Mouse (Mus musculus) spleen, embryonic (tissue): ENCODE measurements at regions not wholly inside any gene's neighbourhood (a gene's known extent, or its start where the extent isn't known, plus 50 kb on each side); places are given as distances from the start of the nearest gene placed in this dataset.

ENCODE experiments used
- CTCF ChIA-PET: fragments of 350-600 bp; sonication (Branson Sonifier 250); formaldehyde crosslinking; loops from one replicate; lab custom pipeline; 2022; lab: Charles Lee

DNA sequence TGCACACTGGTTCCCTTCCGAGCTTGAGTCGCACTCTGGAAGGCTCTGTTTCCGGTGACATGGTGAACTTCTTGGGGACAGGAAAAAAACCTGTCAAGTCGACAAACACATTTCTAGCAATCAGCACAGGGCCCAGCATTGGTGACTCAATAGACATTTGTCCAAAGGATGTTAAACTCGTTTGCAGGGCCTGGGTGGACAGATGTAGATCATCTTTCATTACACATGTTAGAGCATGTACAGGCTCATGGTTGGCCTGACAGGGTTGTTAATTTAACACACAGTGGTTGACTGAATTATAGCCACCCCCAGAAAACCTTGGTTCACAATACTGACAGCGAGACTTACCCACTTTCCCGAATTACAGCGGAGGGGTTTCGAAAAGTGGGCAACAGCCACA, 288.6 kb upstream of the Zfp64 start:
- CTCF ChIA-PET: no interaction called here

DNA sequence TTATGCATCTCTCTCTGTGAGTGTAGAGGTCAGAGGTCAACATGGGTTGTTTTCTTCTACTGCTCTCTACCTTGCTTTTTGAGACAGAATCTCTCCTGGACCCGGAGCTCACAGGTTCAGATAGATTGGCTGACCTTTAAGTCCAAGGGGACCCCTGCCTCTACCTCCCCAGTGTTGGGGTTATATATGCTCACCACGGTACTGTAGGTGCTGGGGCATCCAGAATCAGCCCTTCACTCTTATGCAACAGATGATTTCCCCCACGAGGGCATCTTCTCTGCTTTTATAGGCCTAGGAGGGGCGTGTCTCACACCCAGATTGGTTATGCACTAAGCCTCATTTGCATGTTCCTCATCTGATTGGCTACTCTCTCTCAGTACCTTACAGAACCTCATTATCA, 282.5 kb upstream of the Zfp64 start:
- CTCF ChIA-PET: no interaction called here

DNA sequence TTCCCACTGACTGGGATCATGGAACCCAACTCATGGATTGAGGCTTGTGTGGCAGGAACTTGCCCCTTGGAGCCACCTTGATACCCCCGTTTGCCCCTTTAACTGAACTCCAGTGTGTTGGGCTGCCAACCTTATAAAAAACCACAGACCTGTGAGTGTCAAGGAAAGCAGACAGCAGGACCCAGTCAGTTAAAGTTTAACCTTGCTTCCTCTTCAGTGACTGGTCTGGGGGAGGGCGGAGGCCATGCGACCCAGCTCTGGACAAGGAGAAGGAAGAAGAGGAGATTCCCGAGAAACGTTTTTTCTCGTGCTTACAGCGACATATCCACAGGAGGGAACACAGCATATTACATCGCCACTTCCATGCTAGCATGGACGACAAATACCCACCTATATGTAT, 281.9 kb upstream of the Zfp64 start:
- CTCF ChIA-PET: no interaction called here

DNA sequence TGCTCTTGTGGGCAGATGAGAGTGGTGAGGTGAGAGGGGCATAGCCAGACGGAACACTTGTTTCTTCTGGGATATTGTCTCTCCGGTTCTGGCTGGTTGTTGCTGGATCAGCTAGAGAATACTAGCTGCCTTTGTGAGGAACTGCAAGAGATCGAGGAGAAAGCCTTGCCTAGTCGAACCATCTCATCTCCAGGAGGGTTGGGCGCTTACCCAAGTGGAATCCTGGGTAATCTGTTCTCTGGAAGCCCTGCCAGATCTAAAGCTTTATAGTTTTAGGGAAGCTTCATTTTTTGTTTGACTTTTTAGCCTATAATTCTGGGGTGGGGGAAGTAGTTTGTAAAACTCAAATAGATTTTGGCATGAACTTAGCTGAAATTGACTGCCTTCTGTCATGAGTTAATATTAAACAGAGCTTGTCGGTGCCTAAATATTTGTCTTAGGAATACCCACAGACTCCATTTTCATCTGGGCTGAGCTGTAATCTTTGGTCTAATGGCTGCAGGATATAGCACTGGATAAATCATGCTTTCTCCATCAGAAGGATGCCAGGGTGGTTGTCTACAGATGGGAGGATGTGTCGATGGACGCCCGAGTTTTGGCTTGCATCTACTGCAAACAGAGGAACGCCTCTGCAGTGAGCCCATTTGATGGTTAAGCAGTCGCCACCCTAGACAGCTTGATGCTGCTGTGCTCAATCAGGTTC, 279.1 kb upstream of the Zfp64 start:
- CTCF ChIA-PET: no interaction called here

DNA sequence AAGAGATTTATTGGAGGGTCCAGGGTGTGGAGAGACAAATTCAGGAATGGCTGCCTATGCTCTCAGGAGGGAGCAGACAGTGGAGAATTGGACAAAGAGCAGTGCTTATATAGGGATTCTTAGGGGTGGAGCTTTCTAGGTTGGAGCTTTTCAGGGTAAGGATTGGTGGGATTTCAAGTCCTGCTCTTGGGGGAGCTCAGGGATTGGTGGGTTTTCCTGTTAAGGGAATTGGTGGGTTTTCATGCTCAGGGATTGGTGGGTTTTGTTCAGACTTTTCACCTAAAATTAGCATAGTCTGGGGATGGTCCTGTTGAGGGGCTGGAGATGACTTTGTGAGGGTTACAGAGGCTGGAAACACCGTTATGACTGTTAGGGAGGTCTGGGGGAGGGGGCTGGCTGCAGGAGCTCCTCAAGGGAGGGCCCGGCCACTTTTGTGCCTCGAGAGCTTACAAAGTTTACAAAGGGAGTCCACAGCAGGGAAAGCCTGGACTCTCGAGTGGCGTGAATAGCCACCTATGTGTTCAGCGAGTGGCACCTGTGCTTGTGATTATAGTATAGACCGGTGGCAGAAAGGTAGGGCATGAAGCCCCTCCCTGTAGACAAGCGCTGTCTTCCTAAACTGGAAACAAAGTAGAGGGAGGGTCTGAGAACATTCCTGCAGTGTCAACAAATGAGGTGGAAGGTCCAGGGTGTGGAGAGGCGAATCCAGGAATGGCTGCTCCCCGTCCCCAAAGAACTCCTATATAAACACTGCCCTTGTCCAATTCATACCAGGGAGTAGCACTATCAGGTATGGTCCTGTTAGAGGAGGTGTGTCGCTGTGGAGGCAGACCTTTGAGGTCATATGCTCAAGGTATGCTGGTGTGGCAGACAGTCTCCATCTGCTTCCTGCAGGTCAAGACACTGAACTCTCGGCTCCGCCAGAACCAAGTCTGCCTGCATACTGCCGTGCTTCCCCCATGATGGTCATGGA, 278.1 kb upstream of the Zfp64 start:
- CTCF ChIA-PET: no interaction called here

DNA sequence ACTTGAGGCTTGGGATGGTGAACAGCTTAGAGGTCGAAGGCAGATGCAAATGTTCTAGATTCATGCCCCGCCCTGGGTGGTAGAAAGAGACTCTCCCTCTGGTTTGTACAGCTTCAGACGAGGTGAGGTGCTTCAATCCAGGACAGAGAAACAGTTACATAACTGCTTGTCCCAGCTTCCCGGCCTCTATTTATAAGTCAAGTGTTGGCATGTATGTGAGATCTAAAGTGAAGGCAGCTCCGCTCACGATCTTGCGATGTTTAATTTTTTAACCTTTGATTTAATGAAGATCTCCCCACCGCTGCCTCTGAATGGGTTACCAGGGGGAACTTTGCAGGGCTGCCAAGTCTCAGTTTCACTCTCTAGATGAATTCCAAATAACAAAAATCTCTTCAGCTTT, 266.9 kb upstream of the Zfp64 start:
- CTCF ChIA-PET: no interaction called here

DNA sequence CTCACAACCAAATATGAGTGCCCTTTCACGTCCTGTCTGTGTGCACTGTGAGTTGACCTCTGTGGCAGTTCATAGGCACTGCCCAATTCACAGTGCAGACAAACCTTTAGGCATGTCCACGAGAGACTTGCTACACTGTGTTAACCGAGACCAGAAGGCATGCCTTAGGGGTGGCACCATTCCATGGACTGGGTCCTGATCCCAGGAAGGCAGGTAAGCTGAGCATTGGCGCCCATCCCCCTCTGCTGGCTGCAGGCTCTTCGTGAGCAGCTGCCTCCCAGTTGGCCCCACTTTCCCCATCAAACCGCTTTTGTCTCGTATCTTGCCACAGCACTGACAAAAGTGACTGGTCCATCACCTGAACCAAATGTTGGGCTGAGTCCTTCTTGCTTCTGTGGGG, 265.8 kb upstream of the Zfp64 start:
- CTCF ChIA-PET: no interaction called here

DNA sequence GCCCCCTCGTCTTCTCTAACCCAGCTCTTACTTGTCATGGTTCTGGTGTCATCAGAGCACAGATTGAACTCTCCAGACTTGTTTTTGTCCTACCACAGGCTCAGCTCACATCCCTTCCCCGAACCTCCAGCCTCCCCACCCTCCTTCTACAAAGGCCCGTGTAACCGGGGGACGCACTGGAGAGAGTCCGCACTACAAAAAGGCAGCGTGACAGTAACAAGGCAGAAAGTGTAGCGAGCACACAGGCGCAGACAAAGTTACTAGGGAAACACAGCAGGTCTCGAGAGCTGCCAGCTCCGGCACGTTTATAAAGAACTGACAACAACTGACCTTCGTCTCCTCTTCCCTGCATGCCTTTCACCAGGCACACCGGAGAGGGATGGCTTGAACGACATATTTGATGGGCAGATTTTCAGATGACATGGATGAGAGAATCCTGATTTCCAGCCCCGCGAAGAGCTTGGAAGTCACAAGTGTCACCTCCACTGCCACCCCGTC, 260.2 kb upstream of the Zfp64 start:
- CTCF ChIA-PET: no interaction called here

DNA sequence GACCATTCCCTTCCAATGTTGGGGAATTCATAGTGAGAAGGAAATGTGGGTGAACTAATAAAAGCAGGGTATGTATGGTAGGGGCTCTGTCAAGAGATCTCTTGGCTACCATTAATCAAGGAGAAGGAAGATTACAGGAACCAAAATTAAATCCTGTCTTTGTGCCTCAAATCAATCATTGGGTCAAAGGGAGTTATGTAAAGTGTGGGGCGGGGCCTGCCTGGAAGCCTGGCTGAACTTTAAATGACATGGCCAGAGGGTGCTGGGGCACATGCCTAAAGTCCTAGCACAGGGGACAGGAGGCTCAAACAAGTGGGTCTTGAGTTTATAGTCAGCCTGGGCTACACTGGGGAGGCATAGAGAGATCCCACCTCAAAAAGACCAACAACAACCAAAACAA, 259.0 kb upstream of the Zfp64 start:
- CTCF ChIA-PET: no interaction called here

DNA sequence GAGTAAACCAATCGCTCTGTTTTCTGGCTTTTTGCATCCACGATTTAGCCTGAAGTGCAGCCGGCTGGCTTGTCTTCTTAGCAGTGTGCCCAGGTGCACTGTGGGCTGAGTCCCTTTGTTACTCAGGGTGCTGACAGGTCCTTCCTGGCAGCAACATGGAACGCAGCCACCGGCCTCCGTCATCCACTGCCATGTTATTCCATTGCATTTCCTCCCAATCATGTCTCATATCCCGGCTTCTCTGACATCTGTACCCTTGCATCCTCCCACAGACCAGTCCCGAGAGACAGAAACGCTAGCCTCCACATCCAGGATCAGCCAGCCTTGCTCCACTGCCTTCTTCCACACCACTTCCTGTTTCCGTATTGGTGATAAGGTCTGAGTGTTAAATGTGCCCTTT, 257.9 kb upstream of the Zfp64 start:
- CTCF ChIA-PET: no interaction called here

DNA sequence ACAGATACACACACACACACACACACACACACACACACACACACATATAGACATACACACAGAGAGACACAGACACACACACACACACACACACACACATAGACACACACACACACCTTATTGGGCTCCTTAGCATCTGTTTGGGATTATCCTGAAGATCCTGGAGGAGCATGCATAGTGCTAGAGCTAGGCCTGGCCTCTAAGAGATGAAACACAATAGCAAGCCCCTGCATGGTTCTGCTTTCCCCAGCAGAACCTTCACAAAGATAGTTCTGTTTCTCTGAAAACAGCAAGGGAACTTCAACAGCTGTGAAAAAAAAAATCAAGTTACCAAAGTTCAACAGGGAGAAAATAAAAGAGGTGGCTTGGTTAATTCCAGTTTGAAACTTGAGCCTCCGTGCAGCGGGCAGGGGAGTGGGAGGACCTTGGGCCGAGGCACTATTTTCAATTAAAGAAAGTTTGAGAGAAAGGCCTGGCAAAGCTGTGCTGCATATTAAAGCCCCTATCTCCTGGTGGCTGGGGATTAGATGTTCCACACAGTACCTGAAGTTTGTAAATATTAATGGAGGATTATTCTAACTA, 257.4 kb upstream of the Zfp64 start:
- CTCF ChIA-PET: no interaction called here

DNA sequence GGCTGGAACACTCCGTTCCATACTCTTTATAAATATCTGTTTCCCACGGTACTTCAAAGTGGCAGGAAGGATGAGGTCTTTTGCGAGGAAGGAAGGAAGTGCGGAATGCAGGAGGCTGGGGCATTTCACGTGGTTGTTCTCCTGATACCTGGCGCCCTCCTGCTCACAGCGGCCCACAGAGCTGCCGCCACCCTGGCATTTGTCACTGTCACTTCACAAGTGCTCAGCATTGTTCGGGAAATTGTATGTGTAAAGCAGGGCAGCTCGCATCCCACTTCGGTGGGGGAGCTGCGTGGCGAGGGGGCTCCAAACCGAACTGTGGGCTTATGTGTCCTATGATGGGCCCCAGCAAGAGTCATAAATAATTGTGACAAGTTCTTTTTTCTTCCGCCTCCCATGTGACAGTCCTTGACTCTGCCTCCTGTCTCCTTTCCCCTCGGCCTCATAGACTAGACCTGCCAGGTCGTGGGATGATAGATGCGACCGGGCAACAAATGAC, 248.9 kb upstream of the Zfp64 start:
- CTCF ChIA-PET: no interaction called here

DNA sequence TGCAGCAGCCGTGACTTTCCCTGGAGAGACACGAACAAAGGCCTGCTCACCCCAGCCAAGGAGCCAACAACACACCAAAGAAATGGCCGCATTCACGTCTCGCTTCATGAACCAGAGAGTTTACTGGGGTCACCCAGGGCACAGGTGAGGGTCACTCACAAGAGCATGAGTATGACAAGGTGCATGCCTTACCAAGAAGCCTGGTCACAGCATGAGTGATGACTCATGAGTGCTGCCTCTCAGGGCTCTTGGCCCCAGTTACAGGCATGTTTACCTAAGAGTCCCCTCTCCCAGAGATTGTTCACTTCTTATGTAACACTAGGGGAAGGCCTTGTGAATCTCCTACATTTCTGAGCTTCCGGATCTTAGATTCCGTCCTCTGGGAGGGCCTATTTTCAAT, 236.6 kb upstream of the Zfp64 start:
- CTCF ChIA-PET: no interaction called here

DNA sequence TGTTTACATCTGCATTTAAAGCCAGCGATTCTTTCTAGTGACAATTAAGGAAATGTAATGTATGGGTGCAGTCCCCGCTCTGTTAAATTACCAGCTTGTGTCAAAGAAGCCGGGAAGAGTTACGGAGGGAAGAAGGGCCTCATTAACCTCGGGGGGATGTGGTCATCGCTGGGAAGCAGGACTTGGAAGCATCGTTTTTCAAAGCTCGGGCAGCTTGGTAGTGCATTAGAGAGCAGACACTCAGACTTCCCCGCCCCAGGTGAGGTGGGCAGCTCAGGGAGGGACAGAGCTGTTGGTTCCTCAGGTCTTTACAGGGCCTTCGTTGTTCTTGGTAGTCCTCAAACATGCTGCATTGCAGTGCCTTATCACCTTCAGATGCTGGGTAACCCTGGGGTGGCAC, 236.1 kb upstream of the Zfp64 start:
- CTCF ChIA-PET: no interaction called here

DNA sequence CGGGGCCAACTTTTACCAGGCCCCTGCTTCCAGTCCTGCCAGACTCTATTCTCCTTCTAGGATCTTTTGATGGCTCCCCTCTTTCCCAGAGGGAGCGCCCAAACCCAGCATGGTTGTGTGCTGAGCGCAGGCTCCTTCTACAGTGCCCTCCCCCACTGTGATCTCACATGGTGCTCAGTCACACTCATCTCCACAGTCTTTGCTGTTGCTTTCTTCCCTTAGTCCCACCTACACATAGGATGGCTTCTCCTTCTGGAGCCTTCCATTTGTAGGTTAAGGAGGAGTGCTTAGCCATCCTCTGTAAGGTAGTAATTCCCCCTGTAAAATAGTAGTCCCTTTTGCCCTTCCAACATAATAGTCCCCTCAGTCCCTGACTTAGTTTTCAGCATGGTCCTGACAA, 222.2 kb upstream of the Zfp64 start:
- CTCF ChIA-PET: no interaction called here

DNA sequence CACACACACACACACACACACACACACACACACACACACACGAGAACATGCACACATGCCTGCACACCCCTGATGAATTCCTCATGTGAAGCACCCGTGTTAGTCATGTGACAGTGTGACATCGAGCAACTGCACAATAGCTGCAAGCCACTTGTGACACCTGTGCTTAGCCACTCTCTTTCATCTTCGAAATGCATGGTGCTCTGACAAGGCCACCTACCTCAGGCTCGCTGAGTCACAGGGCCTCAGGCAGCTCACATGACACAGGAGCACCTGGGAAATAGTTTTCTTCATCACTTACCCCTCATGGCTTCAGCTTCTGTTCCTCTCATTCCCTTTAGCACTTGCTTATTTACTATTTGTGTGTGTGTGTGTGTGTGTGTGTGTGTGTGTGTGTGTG, 213.4 kb upstream of the Zfp64 start:
- CTCF ChIA-PET: no interaction called here

DNA sequence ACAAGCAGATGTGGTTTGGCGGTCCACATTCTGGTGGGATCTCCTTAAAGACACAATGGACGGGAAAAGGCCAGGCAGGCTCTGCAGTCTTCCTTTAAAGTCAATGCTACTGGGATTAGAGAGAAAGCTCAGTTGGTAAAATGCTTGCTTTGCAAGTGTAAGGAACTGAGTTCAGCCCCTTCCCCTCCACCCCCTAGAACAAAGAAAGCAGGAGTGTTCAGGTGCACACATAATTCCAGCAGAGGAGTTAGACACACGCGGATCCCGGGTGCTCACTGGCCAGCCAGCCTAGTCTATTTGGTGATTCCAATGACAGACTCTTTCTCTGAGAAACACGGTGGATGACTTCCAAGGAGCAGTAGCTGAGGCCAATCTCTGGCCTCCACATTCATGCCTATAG, 213.0 kb upstream of the Zfp64 start:
- CTCF ChIA-PET: no interaction called here

DNA sequence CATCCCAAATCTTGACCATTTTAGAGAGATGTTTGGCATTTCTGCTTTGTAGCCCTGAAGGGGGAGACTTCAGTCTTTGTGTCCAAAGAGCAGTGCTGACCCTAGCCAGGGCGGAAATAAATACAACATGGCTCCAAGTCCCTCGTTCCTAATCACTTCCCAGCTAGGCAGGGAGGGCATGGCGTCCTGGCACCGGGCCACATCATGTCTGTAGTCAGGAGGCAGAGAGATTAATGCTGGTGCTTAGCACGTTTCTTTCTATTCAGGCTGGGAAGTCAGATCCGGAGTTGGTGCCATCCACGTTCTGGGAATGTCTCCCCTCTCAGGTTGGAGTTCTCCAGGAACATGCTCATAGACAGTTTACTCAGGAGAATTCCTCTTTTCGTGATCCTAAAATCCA, 206.3 kb upstream of the Zfp64 start:
- CTCF ChIA-PET: no interaction called here

DNA sequence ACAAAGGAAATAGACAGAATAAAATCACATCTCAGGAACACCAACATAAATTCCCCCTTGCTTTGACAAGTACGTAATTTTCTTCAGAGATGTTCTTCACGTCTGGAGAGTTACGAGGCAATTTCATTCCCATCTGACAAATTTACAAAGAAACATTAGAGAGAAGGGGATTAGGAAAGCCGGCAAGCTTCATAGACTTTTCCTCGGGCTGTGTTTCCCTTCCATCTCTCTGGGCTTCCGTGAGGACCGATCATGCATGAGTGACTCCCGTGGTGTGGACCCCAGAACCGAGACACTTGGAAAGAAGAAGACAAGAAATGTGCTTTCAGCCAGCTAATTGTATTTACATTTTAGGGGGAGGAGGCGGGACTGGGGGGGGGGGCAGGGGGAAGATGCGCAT, 203.4 kb upstream of the Zfp64 start:
- CTCF ChIA-PET: no interaction called here

DNA sequence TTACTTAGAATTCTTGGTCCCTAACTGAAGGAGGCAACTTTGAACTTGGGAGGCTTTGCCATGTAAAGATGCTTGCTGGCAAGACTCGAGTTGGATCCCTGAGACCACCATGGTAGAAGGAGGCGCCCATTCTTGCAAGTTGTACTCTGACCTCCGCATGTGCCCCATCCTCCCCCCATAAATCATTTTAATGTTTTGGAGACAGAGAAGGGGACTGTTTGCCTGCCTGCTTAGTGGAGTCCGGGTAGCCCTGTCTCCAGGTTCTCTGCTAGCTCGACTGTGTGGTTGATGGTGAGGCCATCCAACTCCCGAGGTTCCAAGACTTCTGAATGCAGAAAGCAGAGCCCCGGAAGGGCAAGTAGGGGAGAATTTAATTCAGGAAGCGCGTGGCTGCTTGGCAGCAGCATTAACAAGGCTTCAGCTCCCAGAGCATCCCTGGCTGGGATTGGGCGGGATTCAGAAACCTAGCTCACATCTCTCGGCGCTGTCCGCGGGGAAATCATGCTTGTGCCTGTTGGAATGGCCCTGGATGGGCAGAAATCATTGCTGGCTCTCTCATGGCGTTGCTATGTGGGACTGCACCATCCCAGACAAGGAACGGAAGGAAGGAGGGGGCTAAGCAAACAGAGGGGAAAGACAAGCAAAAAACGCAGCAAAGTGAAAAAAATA, 202.8 kb upstream of the Zfp64 start:
- CTCF ChIA-PET: no interaction called here

DNA sequence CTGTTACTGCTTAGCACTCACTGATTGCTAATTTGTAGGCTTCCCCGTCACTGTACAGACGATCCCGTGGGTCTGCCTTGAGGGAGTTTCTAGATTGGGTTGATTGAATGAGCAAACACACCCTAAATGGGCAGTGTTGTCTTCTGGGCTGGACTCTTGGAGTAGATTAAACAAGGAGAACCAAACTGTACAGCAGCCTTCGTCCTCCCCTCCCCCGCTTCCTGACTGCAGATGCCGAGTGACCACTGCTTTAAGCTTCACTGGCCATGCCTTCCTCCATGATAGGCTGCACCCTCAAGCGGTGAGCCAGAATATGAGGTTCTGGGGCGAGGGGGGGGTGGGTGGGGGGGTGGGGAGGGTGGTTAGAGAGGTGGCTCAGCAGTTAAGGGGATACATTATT, 201.5 kb upstream of the Zfp64 start:
- CTCF ChIA-PET: no interaction called here

DNA sequence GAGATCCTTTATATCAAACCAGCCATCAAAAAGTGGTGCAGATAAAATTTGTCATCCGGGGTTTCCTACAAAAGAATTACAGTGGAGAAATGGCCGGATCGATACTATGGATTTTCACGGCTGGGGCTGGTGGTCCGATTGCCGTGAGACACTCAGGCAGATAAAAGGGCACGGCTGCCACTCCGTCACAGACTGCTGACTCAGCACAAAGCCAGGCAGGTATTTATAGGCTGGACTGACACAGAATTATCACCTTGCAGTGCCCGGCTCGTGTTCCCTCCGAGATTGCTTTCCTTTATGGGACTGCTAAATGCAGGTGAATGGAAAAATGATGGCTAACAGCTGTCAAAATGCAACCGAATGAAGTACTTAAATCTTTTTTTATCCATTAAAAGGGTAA, 199.5 kb upstream of the Zfp64 start:
- CTCF ChIA-PET: no interaction called here
